Mouse (Mus musculus): ENCODE results near the gene Adprhl2. TPM values are rescaled to one million over a fixed set of nuclear protein-coding genes. Genes with fewer than 3 reads are reported as not detected.

Adprhl2 gene
- polyA plus RNA-seq (2015; fragmentation: Nextera tagmentation; extraction: Ambion mirVana), result 81.9 and 85.3 TPM in 2 replicates

DNA sequence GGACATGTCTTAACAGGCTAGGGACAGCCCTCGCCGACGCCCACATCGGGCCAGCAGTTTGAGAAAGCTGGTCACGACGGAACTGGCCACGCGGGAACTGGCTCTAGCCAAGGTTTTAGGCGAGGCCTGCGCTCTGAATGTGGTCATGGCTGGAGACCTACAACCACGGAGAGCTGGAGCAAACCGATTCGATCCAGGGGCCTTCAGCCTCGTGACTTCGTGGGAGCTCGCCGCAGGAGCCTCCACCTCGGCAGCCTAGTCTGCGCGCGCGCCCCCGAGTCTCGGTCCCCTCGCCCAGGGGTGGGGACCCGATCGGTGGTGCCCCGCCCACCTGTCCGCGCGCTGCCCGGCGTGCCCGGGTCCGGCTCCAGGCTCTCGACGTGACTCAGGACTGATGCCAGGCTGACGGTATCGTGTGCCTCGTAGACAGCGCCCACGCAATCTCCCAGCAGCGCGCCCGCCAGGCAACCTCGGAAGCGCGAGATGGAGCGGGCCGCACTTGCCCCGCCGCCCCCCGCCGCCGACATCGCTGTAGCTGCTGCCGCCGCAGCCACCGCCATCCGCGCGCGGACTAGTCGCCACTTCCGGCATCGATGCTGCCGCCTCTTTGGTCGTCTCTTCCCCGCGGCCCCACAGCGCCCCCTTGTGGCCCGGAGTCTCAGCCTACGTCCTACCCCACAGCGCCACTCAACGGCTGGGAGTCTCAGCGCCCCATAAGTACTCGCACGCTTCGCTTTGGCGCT, at the start of gene Adprhl2:
Gene Adprhl2 (minus strand): TSS at position 593 of the 743 bp plus-strand sequence.
- Histone ChIP-seq H3K4me1 (peaks cover 33% of the 10 kb centered on the region), H3K9ac (replicated peaks) (peak within 1 kb of the TSS; percentile 77), H3K27me3 (no peaks in the 10 kb centered on the region), H3K9me3 (no peaks in the 10 kb centered on the region), H3K36me3 (peaks cover 19% of the 10 kb centered on the region), H3K4me2 (replicated peaks) (peak within 1 kb of the TSS; percentile 77), H3K27ac (replicated peaks) (peak within 1 kb of the TSS; percentile 81), H3K4me3 (peak within 1 kb of the TSS; percentile 81)
- under 1% methylated on average over 80 of the region's 80 CpGs for WGBS
- peak; percentile 91 for ATAC-seq (replicated peaks)

DNA sequence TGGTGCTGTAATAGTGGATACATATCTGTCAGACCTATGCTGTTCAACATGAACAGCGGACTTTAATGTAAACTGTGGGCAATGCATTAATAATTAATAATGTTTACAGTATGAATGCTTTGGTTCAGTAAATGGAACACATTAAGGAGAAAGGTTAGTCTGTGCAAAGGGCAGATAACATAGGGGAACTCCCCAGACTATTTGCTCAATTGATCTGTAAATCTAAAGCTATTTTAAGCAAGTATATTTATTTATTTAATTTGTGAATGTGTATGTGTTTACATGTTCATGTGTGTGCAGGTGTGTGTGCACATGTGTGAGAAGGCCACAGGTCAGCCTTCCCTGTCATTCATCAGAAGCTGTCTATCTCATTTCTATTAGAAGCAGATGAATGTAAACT, 38.6 kb upstream of the Adprhl2 start:
- WGBS, result 98% methylated on average over 1 of the region's 1 CpGs
- H3K9ac ChIP-seq (replicated peaks), result no peak overlapping the region
- H3K36me3 ChIP-seq, result peaks cover 39% of the 10 kb centered on the region
- H3K27me3 ChIP-seq, result no peaks in the 10 kb centered on the region
- no peaks in the 10 kb centered on the region for H3K4me1 ChIP-seq
- no peak overlapping the region for H3K4me3 ChIP-seq
- no peak overlapping the region for H3K4me2 ChIP-seq (replicated peaks)
- H3K9me3 ChIP-seq, result no peaks in the 10 kb centered on the region
- ATAC-seq (replicated peaks), result no peak
- H3K27ac ChIP-seq (replicated peaks), result no peak overlapping the region

DNA sequence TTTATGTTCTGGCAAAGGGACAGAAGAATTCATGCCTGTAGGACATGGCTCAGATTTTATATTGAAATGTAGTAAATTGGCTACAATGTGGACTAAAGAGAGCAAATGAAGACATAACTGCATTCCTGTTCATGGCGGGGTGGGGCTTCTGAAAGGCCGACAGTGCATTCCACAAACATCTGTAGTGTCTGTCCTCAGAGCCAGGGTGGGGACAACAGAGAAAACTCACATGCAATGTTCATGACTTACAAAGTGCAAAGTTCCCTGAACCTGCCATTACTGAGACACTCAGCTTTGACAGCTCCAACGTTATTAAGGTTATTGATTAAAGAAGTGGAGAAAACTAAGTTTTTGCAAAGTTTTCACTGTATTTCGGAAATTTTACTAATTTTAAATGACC, 21.9 kb upstream of the Adprhl2 start:
- peaks cover 24% of the 10 kb centered on the region for H3K36me3 ChIP-seq
- H3K4me1 ChIP-seq, result no peaks in the 10 kb centered on the region
- H3K4me3 ChIP-seq, result no peak overlapping the region
- H3K9me3 ChIP-seq, result no peaks in the 10 kb centered on the region
- WGBS, result 90% methylated on average over 4 of the region's 4 CpGs
- no peak overlapping the region for H3K27ac ChIP-seq (replicated peaks)
- no peak overlapping the region for H3K4me2 ChIP-seq (replicated peaks)
- H3K27me3 ChIP-seq, result no peaks in the 10 kb centered on the region
- ATAC-seq (replicated peaks), result no peak
- no peak overlapping the region for H3K9ac ChIP-seq (replicated peaks)

DNA sequence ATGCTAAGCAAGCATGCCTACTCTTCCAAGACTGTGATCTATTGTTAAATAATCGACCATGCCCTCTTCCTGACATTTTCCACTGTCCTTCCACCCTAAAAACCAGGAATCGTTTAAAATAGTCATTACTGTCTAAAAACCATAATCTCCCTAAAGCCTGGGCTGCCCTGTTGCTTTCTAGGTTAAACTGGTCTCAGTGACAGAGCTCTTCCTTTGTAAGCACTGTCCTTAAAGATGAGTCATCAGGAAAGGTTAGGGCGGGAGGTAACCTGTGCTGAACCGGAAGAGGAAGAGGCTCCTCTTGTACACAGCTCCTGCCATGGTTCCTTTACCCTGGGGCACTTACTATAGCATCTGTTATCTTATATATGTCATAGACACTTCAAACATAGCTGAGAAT, 18.0 kb upstream of the Adprhl2 start:
- ATAC-seq (replicated peaks), result no peak
- Histone ChIP-seq H3K36me3 (0 out of 2 replicates have a peak, but pooled peaks cover 5% of the 10 kb centered on the region), H3K4me3 (no peak overlapping the region), H3K27ac (replicated peaks) (no peak overlapping the region), H3K4me1 (no peaks in the 10 kb centered on the region), H3K9me3 (no peaks in the 10 kb centered on the region), H3K4me2 (replicated peaks) (no peak overlapping the region), H3K27me3 (no peaks in the 10 kb centered on the region), H3K9ac (replicated peaks) (no peak overlapping the region)
- 75% methylated on average over 4 of the region's 4 CpGs for WGBS

DNA sequence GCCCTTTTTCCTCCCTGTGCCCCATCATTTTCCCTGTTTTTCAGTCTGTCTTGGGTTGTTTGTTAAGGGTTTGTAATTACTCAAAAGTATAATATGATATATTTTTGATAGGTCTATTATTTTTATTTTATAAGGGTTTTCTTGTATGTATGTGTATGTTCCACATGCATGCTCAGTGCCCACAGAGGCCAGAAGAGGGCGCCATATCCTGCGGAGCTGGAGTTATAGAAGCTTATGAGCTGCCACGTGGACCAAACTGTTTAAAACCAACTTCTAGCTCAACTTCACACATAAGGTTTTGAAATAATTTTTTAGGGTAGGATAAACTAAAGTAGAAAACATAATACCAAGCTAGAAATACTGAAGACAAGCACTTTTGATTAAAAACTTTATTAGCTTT, 10.9 kb upstream of the Adprhl2 start:
- no peak overlapping the region for H3K27ac ChIP-seq (replicated peaks)
- H3K4me1 ChIP-seq, result no peaks in the 10 kb centered on the region
- H3K4me2 ChIP-seq (replicated peaks), result no peak overlapping the region
- no peak overlapping the region for H3K4me3 ChIP-seq
- no peaks in the 10 kb centered on the region for H3K36me3 ChIP-seq
- H3K27me3 ChIP-seq, result no peaks in the 10 kb centered on the region
- no peak for ATAC-seq (replicated peaks)
- no peak overlapping the region for H3K9ac ChIP-seq (replicated peaks)
- no peaks in the 10 kb centered on the region for H3K9me3 ChIP-seq
- 54% methylated on average over 3 of the region's 3 CpGs for WGBS

DNA sequence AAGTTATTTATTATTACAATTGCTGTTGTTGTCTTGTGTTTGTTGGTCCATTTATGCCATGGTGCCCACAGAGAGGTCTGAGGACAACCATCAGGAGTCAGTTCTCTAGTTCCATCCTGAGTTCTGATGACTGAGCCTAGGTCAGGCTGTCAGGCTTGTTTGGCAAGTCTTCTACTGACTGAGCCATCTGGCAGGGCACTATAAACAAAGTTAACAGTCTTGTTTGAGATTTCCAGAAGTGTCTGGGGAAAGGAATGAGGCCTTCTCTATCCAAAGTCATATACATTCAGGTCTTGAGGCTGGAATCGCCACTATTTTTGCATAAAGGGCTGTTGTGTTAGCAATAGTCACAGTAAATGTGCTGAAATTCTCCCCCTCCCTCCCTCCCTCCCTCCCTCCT, 10.2 kb upstream of the Adprhl2 start:
- H3K4me3 ChIP-seq, result no peak overlapping the region
- no peak overlapping the region for H3K27ac ChIP-seq (replicated peaks)
- 88% methylated on average over 1 of the region's 1 CpGs for WGBS
- H3K4me1 ChIP-seq, result no peaks in the 10 kb centered on the region
- no peak for ATAC-seq (replicated peaks)
- no peak overlapping the region for H3K9ac ChIP-seq (replicated peaks)
- H3K4me2 ChIP-seq (replicated peaks), result no peak overlapping the region
- no peaks in the 10 kb centered on the region for H3K36me3 ChIP-seq
- H3K9me3 ChIP-seq, result no peaks in the 10 kb centered on the region
- no peaks in the 10 kb centered on the region for H3K27me3 ChIP-seq

DNA sequence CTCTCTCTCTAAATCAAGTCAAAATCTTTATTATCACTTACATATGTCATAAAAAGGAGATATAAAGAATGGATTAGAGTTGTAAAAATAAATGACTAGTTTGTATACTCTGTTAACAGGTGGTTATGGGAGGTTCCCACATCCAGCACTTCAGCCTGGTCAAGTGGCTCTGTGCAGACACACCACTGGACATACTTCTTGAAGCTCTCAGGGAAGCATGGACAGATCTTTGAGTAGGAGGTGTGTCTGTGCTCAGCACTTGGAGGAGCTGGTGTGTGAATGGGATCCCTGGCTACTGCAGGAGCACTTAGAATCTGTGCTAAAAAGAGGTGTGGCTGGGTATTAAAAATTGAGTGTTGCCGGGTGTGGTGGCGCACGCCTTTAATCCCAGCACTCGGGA, 8.8 kb upstream of the Adprhl2 start:
- ATAC-seq (replicated peaks), result no peak
- Histone ChIP-seq H3K27me3 (no peaks in the 10 kb centered on the region), H3K9me3 (no peaks in the 10 kb centered on the region), H3K4me2 (replicated peaks) (no peak overlapping the region), H3K4me3 (no peak overlapping the region), H3K36me3 (no peaks in the 10 kb centered on the region), H3K27ac (replicated peaks) (no peak overlapping the region), H3K4me1 (peaks cover 3% of the 10 kb centered on the region), H3K9ac (replicated peaks) (no peak overlapping the region)
- WGBS, result 95% methylated on average over 4 of the region's 4 CpGs

DNA sequence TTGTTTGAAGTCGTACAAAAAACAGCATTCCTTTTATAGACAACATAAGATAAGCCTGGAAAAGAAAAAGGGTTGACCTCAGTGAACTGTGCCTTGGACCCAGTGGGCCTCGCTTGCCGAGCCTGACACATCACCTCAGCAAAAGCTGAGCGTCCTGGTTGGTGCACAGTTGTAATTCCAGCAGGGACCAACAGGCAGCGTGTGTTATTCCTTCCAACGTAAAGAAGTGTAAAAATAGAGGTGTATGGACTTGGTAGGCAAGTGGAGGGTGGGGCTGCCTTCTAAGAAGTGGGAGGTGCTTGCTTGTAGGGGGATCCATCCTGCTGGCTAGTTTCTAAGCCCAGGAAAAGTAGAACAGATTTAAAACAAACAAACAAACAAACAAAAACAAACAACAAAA, 4.5 kb upstream of the Adprhl2 start:
- Histone ChIP-seq H3K4me1 (peaks cover 20% of the 10 kb centered on the region), H3K27ac (replicated peaks) (no peak overlapping the region), H3K9ac (replicated peaks) (no peak overlapping the region), H3K27me3 (no peaks in the 10 kb centered on the region), H3K9me3 (no peaks in the 10 kb centered on the region), H3K4me3 (no peak overlapping the region), H3K4me2 (replicated peaks) (no peak overlapping the region), H3K36me3 (no peaks in the 10 kb centered on the region)
- no peak for ATAC-seq (replicated peaks)
- 18% methylated on average over 6 of the region's 6 CpGs for WGBS

DNA sequence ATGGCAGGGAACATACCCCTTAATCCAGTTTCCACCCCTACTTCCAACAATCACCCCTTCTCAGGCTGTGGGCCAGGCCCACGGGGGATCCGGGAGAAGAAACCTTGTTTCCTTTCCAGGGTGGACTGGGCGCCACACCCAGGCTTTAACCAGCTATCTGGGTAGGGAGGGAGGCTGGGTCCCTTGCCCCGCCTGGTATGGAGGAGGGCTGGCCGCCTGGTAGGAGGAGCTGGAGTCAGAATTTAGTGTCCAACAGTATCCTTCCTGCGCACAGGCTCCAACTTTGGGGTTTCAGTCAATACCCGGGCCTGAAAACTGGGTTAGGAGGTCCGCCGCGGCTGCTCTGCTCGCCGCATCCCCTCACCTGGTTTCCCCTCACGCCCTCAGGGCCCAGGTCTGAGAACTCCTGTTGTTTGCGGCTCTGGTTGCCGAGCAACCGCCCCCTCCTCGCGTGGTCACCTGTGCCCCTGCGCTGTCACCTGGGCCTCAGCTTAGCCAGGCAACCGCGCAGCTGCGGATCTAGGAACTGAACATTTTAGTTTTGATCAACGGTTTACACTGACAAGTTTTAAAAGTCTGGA, 3.9 kb upstream of the Adprhl2 start, which contains the start of gene Tekt2:
Gene Tekt2 (minus strand): TSS at position 408 of the 581 bp plus-strand sequence.
- H3K36me3 ChIP-seq, result no peaks in the 10 kb centered on the region
- no peaks in the 10 kb centered on the region for H3K27me3 ChIP-seq
- 0 out of 2 replicates have a peak within 1 kb of the TSS, but pooled peaks have one; percentile 21 for H3K27ac ChIP-seq (replicated peaks)
- WGBS, result 9% methylated on average over 23 of the region's 23 CpGs
- no peaks in the 10 kb centered on the region for H3K9me3 ChIP-seq
- 0 out of 2 replicates have a peak within 1 kb of the TSS, but pooled peaks have one; percentile 7 for H3K9ac ChIP-seq (replicated peaks)
- H3K4me3 ChIP-seq, result no peak within 1 kb of the TSS
- ATAC-seq (replicated peaks), result no peak
- peaks cover 26% of the 10 kb centered on the region for H3K4me1 ChIP-seq
- peak within 1 kb of the TSS; percentile 23 for H3K4me2 ChIP-seq (replicated peaks)

DNA sequence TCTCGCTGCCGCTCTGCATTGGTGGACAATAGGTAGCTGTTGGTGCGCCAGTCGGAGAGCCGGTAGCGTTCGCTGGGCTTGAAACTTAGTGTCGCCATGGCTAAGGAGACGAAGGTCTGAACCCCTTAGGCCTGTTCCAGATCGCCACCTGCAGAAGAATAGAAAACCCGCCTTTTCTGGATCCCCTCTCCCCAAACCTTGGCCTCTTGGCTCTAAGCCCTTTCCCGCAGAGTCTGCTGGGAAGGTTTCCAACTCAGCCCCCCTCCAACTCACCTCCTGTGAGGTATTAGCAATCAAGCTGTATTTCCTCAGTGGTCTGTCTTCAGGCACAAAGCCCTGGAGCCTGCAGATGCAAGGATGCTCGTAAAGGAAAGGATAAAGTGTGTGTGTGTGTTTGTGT, 3.4 kb upstream of the Adprhl2 start:
- 14% methylated on average over 13 of the region's 13 CpGs for WGBS
- ATAC-seq (replicated peaks), result no peak
- Histone ChIP-seq H3K9ac (replicated peaks) (0 out of 2 replicates have a peak overlapping the region, but pooled peaks have one; percentile 7), H3K9me3 (no peaks in the 10 kb centered on the region), H3K4me3 (no peak overlapping the region), H3K4me1 (peaks cover 31% of the 10 kb centered on the region), H3K27ac (replicated peaks) (0 out of 2 replicates have a peak overlapping the region, but pooled peaks have one; percentile 3), H3K4me2 (replicated peaks) (peak overlapping the region; percentile 23), H3K27me3 (no peaks in the 10 kb centered on the region), H3K36me3 (no peaks in the 10 kb centered on the region)

DNA sequence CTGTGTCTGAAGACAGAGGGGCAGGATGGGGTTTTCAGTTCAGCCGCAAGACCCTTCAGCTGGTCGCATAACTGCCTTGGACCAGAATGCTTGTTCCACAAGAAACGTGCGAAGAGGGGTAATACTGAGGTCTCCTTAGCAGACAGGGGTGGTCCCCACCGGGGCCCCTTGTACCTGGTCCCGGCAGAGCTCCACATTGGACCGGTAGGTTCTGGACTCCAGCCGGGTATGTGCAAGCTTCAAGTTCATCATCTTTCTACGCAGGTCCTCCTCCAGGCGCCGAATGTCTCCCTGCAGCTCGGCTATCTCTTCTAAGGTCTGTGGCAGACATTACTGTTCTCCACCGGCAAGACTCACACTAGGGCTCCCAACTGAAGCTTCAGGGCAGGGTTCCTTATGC, 1.1 kb upstream of the Adprhl2 start:
- H3K27ac ChIP-seq (replicated peaks), result no peak overlapping the region
- peaks cover 33% of the 10 kb centered on the region for H3K4me1 ChIP-seq
- H3K9me3 ChIP-seq, result no peaks in the 10 kb centered on the region
- no peaks in the 10 kb centered on the region for H3K27me3 ChIP-seq
- no peak for ATAC-seq (replicated peaks)
- no peak overlapping the region for H3K9ac ChIP-seq (replicated peaks)
- WGBS, result 95% methylated on average over 13 of the region's 13 CpGs
- H3K36me3 ChIP-seq, result peaks cover 6% of the 10 kb centered on the region
- no peak overlapping the region for H3K4me2 ChIP-seq (replicated peaks)
- no peak overlapping the region for H3K4me3 ChIP-seq

DNA sequence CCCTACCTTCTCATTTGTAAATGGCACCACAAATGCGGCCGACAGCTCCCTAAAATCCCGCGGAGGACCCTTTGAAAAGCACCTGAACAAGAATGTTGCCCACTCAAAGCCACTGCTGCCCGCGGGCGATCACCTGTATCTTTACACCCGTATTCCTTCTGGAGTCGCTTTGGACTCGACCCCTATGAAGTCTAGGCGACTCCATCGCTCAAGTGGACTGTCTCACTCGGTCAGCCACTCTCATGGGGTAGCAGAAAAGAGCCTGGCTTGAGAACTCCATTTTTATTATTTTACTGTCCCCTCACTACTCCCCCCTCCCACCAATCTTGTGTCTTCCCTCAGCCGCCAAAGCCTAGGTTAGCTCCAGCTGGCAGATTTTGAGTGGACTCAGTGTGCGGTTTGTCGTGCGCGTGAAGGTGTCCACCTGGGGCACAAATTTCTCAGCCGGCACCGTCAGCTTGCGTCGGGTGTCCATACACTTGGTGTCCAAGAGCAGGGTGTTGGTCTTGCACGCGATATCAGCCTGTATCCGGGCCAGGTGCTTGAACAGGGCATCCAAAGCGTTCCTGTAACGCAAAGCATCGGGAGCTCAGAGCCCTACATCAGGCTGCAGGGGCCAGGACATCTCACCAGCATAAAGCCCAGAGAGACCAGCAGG, 480 bp upstream of the Adprhl2 start:
- Histone ChIP-seq H3K27me3 (no peaks in the 10 kb centered on the region), H3K4me3 (peak overlapping the region; percentile 81), H3K9ac (replicated peaks) (no peak overlapping the region), H3K4me1 (peaks cover 33% of the 10 kb centered on the region), H3K9me3 (no peaks in the 10 kb centered on the region), H3K27ac (replicated peaks) (peak overlapping the region; percentile 81; the same call in 1 of the 2 replicates), H3K4me2 (replicated peaks) (peak overlapping the region; percentile 43), H3K36me3 (peaks cover 12% of the 10 kb centered on the region)
- ATAC-seq (replicated peaks), result peak; percentile 12
- WGBS, result 55% methylated on average over 28 of the region's 28 CpGs
